Mouse (Mus musculus) E14TG2a.4 (cell line): Measurements from ENCODE around the gene Kif27.

ENCODE experiments used
- CTCF ChIP-seq: conservative IDR thresholded peaks from 2 replicates; pipeline ENCODE4 v1.5.1; 2014; ENCODE audit warnings: low read length
- NANOG ChIP-seq: IDR thresholded peaks from 2 replicates; pipeline ENCODE4 v1.6.1; 2014; ENCODE audit warnings: borderline replicate concordance, low read length, mixed read lengths

GRCm38 (mm10) chr13:58274259-58274991 lies 84.5 kb downstream of the Kif27 start:
- TF ChIP-seq CTCF (no peak), NANOG (no peak)
